Comparison of ENCODE assay signal across 8 mouse cellular contexts in the genomic region with DNA sequence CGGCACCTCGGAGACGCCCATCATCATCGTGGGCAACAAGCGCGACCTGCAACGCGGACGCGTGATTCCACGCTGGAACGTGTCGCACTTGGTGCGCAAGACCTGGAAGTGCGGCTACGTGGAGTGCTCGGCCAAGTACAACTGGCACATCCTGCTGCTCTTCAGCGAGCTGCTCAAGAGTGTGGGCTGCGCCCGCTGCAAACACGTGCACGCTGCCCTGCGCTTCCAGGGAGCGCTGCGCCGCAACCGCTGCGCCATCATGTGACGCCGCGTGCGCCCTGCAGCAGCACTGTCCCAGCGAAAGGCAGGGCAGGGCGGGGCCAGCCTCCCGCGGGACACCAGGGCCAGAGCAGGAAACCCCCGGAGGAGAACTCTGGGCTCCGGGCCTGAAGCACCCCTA. TPM values are rescaled to one million over a fixed set of nuclear protein-coding genes. Genes with fewer than 3 reads are reported as not detected.
DNase-seq lines count a peak whose midpoint lies in the region; ATAC-seq and TF ChIP-seq lines count a peak whose summit lies in the region.

No protein-coding gene starts in this region.

- intact Hi-C loops in left cerebral cortex, adult 2 months (cut with DNase I), result loop anchor here (5.0 kb wide), 1 partner anchor 46 kb away; no protein-coding TSS in a partner anchor

- peak overlapping the region; percentile 45; the same call in 1 of the 2 replicates for H3K9ac ChIP-seq in ES-E14 (ENCODE audit: insufficient read depth, low read depth, low read length, poor library complexity, severe bottlenecking)
- H3K9ac ChIP-seq in forebrain, postnatal 0 days, result peak overlapping the region; percentile 40
- no peak overlapping the region for H3K9ac ChIP-seq in neural tube, embryonic 12.5 days

- 5% methylated on average over 38 of the region's 38 CpGs for WGBS in forebrain, postnatal 0 days
- WGBS in neural tube, embryonic 12.5 days, result 7% methylated on average over 38 of the region's 38 CpGs

- no peak overlapping the region for H3K27ac ChIP-seq in ES-E14 (ENCODE audit: insufficient read depth, low read depth, low read length, poor library complexity, severe bottlenecking)
- H3K27ac ChIP-seq in forebrain, postnatal 0 days (ENCODE audit: low read depth, low read length), result no peak overlapping the region
- H3K27ac ChIP-seq in left cerebral cortex, adult 2 months, result peak overlapping the region; percentile 59
- no peak overlapping the region for H3K27ac ChIP-seq in neural tube, embryonic 12.5 days

- DNase-seq in cerebellum, adult 11-12 months, result peak; percentile 56
- DNase-seq in cerebellum, adult 9-10 months, result no peak
- DNase-seq in ES-E14 (ENCODE audit: low read depth, low spot score), result no peak
- peak; percentile 78 for DNase-seq in forebrain, postnatal 0 days
- DNase-seq in left cerebral cortex, adult 2 months (ENCODE audit: extremely low spot score in 1 of 2, low spot score in 2 of 2), result peak; percentile 68 to 75
- DNase-seq in urinary bladder, postnatal 25 days (ENCODE audit: low spot score), result no peak
- no peak for DNase-seq in B cell, adult 2 months

- H3K4me1 ChIP-seq in ES-E14 (ENCODE audit: control insufficient read depth in 2 of 2, insufficient read depth in 2 of 2, low read length in 2 of 2, poor library complexity in 1 of 2), result peaks cover 0 to 5% of the 10 kb centered on the region in 2 experiments; a peak in 1 of 4 replicates
- H3K4me1 ChIP-seq in forebrain, postnatal 0 days (ENCODE audit: insufficient read depth), result no peaks in the 10 kb centered on the region
- peaks cover 9% of the 10 kb centered on the region; the same call in 1 of the 2 replicates for H3K4me1 ChIP-seq in neural tube, embryonic 12.5 days

- H3K36me3 ChIP-seq in ES-E14 (ENCODE audit: control insufficient read depth, insufficient read depth, low read length, poor library complexity, severe bottlenecking), result no peaks in the 10 kb centered on the region
- no peaks in the 10 kb centered on the region for H3K36me3 ChIP-seq in forebrain, postnatal 0 days (ENCODE audit: insufficient read depth)
- no peaks in the 10 kb centered on the region for H3K36me3 ChIP-seq in neural tube, embryonic 12.5 days

- H3K4me2 ChIP-seq in forebrain, postnatal 0 days (ENCODE audit: low read depth), result peak overlapping the region; percentile 52
- peak overlapping the region; percentile 48 for H3K4me2 ChIP-seq in neural tube, embryonic 12.5 days (replicated peaks)

- in situ Hi-C loops in ES-E14 (cut with MboI; ENCODE audit: low sequenced_read_pairs in 2 of 2, unreplicated experiment in 2 of 2), result loop anchor here in 1 of 2 experiments (25.0 kb wide), 1 partner anchor 356 kb away; the partner anchor contains the start of gene Slfn2

- no peaks in the 10 kb centered on the region for H3K9me3 ChIP-seq in ES-E14 (ENCODE audit: control insufficient read depth, insufficient read depth, low read depth, low read length)
- H3K9me3 ChIP-seq in forebrain, postnatal 0 days (ENCODE audit: low read length), result no peaks in the 10 kb centered on the region
- no peaks in the 10 kb centered on the region for H3K9me3 ChIP-seq in neural tube, embryonic 12.5 days

- peak overlapping the region; percentile 18 to 51; a peak in 3 of 4 replicates for H3K4me3 ChIP-seq in ES-E14 (ENCODE audit: insufficient read depth in 1 of 2, low read depth in 1 of 2, low read length in 2 of 2, poor library complexity in 1 of 2, severe bottlenecking in 1 of 2)
- peak overlapping the region; percentile 26 for H3K4me3 ChIP-seq in forebrain, postnatal 0 days (ENCODE audit: low read depth, low read length)
- 0 out of 2 replicates have a peak overlapping the region, but pooled peaks have one; percentile 1 for H3K4me3 ChIP-seq in left cerebral cortex, adult 2 months
- H3K4me3 ChIP-seq in neural tube, embryonic 12.5 days, result no peak overlapping the region

- ATAC-seq in forebrain, postnatal 0 days, result peak; percentile 86
- ATAC-seq in neural tube, embryonic 12.5 days (ENCODE audit: low FRiP score, low read depth), result no peak

- no peaks in the 10 kb centered on the region for H3K27me3 ChIP-seq in forebrain, postnatal 0 days (ENCODE audit: insufficient read depth, low read length)
- peaks cover 36% of the 10 kb centered on the region for H3K27me3 ChIP-seq in neural tube, embryonic 12.5 days (replicated peaks)

- TF ChIP-seq CTCF in forebrain, postnatal 0 days (IDR thresholded peaks at IDR 0.05; ENCODE audit: low read depth), result peak; percentile 61
- TF ChIP-seq CTCF in left cerebral cortex, adult 2 months (IDR thresholded peaks at IDR 0.05), result no peak; the same call in 1 of the 2 replicates

TF ChIP-seq in ES-E14, 5 proteins besides CTCF, POLR2A, EP300 and RAD21:
- no peak for TF ChIP-seq MAFK (IDR thresholded peaks at IDR 0.05; ENCODE audit: insufficient read depth, low read depth, low read length)
- no peak for TF ChIP-seq CHD2 (IDR thresholded peaks at IDR 0.05; ENCODE audit: low read depth, low read length)

RNA-seq across cellular contexts. Expression of gene Rasl10b, which starts 9.6 kb away (rescaled TPM):
- total RNA-seq in ES-E14 (2012; rRNA removed), result 1.2 and 1.9 TPM in 2 replicates
- total RNA-seq in forebrain, postnatal 0 days (2014; rRNA removed), result 99.0 and 107 TPM in 2 replicates
- 38.4 and 38.6 TPM in 2 replicates for polyA plus RNA-seq in forebrain, postnatal 0 days (2015; fragmentation: Nextera tagmentation; extraction: Ambion mirVana)
- 100 to 1,000 TPM; 237 to 267 TPM for total RNA-seq in left cerebral cortex, adult 2 months (2021)
- polyA plus RNA-seq in neural tube, embryonic 12.5 days (2016; fragmentation: Nextera tagmentation; extraction: Ambion mirVana), result 24.2 and 26.5 TPM in 2 replicates

RNA-seq across cellular contexts. Expression of gene Gas2l2, which starts 10.7 kb away (rescaled TPM):
- 0.09 TPM in 1 of 2 replicates, not detected in the other for total RNA-seq in ES-E14 (2012; rRNA removed)
- total RNA-seq in forebrain, postnatal 0 days (2014; rRNA removed), result 1.2 and 1.3 TPM in 2 replicates
- polyA plus RNA-seq in forebrain, postnatal 0 days (2015; fragmentation: Nextera tagmentation; extraction: Ambion mirVana), result 0.50 and 0.98 TPM in 2 replicates
- not detected for total RNA-seq in left cerebral cortex, adult 2 months (2021)
- polyA plus RNA-seq in neural tube, embryonic 12.5 days (2016; fragmentation: Nextera tagmentation; extraction: Ambion mirVana), result 0.20 TPM in 1 of 2 replicates, not detected in the other

RNA-seq across cellular contexts. Expression of gene 1700020L24Rik, which starts 18.9 kb away (rescaled TPM):
- 0.36 TPM in 1 of 2 replicates, not detected in the other for total RNA-seq in ES-E14 (2012; rRNA removed)
- total RNA-seq in forebrain, postnatal 0 days (2014; rRNA removed), result 0.24 and 0.77 TPM in 2 replicates
- polyA plus RNA-seq in forebrain, postnatal 0 days (2015; fragmentation: Nextera tagmentation; extraction: Ambion mirVana), result 0.40 and 0.63 TPM in 2 replicates
- total RNA-seq in left cerebral cortex, adult 2 months (2021), result not detected
- 0.38 and 0.76 TPM in 2 replicates for polyA plus RNA-seq in neural tube, embryonic 12.5 days (2016; fragmentation: Nextera tagmentation; extraction: Ambion mirVana)

RNA-seq across cellular contexts. Expression of gene Mmp28, which starts 44.3 kb away (rescaled TPM):
- total RNA-seq in ES-E14 (2012; rRNA removed), result 0.79 and 1.3 TPM in 2 replicates
- total RNA-seq in forebrain, postnatal 0 days (2014; rRNA removed), result 2.5 and 5.6 TPM in 2 replicates
- 0.97 and 1.1 TPM in 2 replicates for polyA plus RNA-seq in forebrain, postnatal 0 days (2015; fragmentation: Nextera tagmentation; extraction: Ambion mirVana)
- 1 to 10 TPM; 3.8 to 3.9 TPM for total RNA-seq in left cerebral cortex, adult 2 months (2021)
- 2.4 and 2.7 TPM in 2 replicates for polyA plus RNA-seq in neural tube, embryonic 12.5 days (2016; fragmentation: Nextera tagmentation; extraction: Ambion mirVana)

RNA-seq across cellular contexts. Expression of gene Taf15, which starts 54.3 kb away (rescaled TPM):
- 33.8 and 53.8 TPM in 2 replicates for total RNA-seq in ES-E14 (2012; rRNA removed)
- total RNA-seq in forebrain, postnatal 0 days (2014; rRNA removed), result 16.5 and 27.8 TPM in 2 replicates
- 4.2 and 10.5 TPM in 2 replicates for polyA plus RNA-seq in forebrain, postnatal 0 days (2015; fragmentation: Nextera tagmentation; extraction: Ambion mirVana)
- 10 to 100 TPM; 71.9 to 74.1 TPM for total RNA-seq in left cerebral cortex, adult 2 months (2021)
- polyA plus RNA-seq in neural tube, embryonic 12.5 days (2016; fragmentation: Nextera tagmentation; extraction: Ambion mirVana), result 9.9 and 13.6 TPM in 2 replicates

Comparison
In these comparisons a context has a peak if more than half of its experiments do, and no peak if none do; other contexts are left out.
1. DNase-seq: peak in cerebellum, adult 11-12 months (single experiment), forebrain, postnatal 0 days (single experiment) and left cerebral cortex, adult 2 months (2 of 2); none in cerebellum, adult 9-10 months (single experiment), ES-E14 (single experiment), urinary bladder, postnatal 25 days (single experiment) and B cell, adult 2 months (0 of 2).
2. RNA of gene Rasl10b, which starts 9.6 kb away (total RNA-seq): 237 to 267 TPM in left cerebral cortex, adult 2 months and 99.0 to 107 TPM in forebrain, postnatal 0 days; 1.2 to 1.9 TPM in ES-E14; every median in the first group is over 10 times any median in the second.